ENCODE assay signal across 8 mouse cellular contexts in the genomic region with DNA sequence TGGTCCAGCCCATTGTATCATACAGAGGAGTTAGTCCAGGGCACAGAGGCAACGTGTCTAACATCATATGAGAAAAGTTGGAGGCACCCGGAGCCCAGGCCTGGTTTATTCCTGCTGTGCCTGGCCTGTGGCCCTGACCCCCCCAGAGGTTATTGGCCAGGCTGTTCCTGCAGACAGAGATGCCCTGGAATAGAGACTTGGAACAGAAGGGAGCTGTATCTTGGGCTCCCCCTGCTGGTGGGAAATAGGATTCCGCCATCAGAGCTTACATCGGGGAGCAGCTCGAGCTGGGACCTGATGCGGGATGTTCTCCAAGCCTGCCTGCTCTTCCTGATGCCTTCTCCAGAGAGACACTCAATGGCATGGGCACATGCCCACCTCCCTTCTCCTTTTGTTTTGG. TPM values are rescaled to one million over a fixed set of nuclear protein-coding genes. Genes with fewer than 3 reads are reported as not detected.
DNase-seq lines count a peak whose midpoint lies in the region; ATAC-seq lines count a peak whose summit lies in the region.

No protein-coding gene starts in this region.

- H3K9ac ChIP-seq in forebrain, embryonic 16.5 days (replicated peaks; ENCODE audit: low read depth, low read length), result no peak overlapping the region
- H3K9ac ChIP-seq in hindbrain, embryonic 14.5 days, result no peak overlapping the region

- 5% methylated on average over 6 of the region's 6 CpGs for WGBS in forebrain, embryonic 16.5 days
- 5% methylated on average over 6 of the region's 6 CpGs for WGBS in hindbrain, embryonic 14.5 days

- H3K4me1 ChIP-seq in forebrain, embryonic 16.5 days (replicated peaks; ENCODE audit: control insufficient read depth, insufficient read depth, low read length), result peaks cover 9% of the 10 kb centered on the region; the same call in 1 of the 2 replicates
- H3K4me1 ChIP-seq in hindbrain, embryonic 14.5 days (replicated peaks; ENCODE audit: control insufficient read depth, insufficient read depth, low read length), result peaks cover 13% of the 10 kb centered on the region; the same call in 1 of the 2 replicates

- no peak overlapping the region for H3K4me3 ChIP-seq in forebrain, embryonic 16.5 days (replicated peaks; ENCODE audit: low read length)
- H3K4me3 ChIP-seq in hindbrain, embryonic 14.5 days (replicated peaks; ENCODE audit: low read length), result no peak overlapping the region

- peak; percentile 97 for DNase-seq in NIH3T3 (ENCODE audit: low read depth)
- peak; percentile 89 to 94 for DNase-seq in cerebellum, adult 18-20 months
- DNase-seq in hindbrain, embryonic 14.5 days (ENCODE audit: low spot score), result peak; percentile 85
- peak; percentile 82 for DNase-seq in layer of hippocampus, postnatal 36 days
- DNase-seq in lung, postnatal 25 days (ENCODE audit: low spot score), result peak; percentile 91
- peak; percentile 81 for DNase-seq in right cerebral cortex, postnatal 25 days
- peak; percentile 84 to 85 for DNase-seq in urinary bladder, postnatal 36 days (ENCODE audit: low spot score in 2 of 2)

- H3K27me3 ChIP-seq in forebrain, embryonic 16.5 days (replicated peaks; ENCODE audit: control insufficient read depth, insufficient read depth, low read length), result peaks cover 11% of the 10 kb centered on the region
- H3K27me3 ChIP-seq in hindbrain, embryonic 14.5 days (ENCODE audit: control insufficient read depth, insufficient read depth, low read length), result peaks cover 18% of the 10 kb centered on the region

- no peak overlapping the region for H3K27ac ChIP-seq in forebrain, embryonic 16.5 days (ENCODE audit: low read length)
- no peak overlapping the region for H3K27ac ChIP-seq in hindbrain, embryonic 14.5 days

- no peak overlapping the region for H3K4me2 ChIP-seq in forebrain, embryonic 16.5 days (ENCODE audit: low read length)
- no peak overlapping the region for H3K4me2 ChIP-seq in hindbrain, embryonic 14.5 days (replicated peaks)

- no peaks in the 10 kb centered on the region for H3K9me3 ChIP-seq in forebrain, embryonic 16.5 days (ENCODE audit: control insufficient read depth, low read length)
- no peaks in the 10 kb centered on the region for H3K9me3 ChIP-seq in hindbrain, embryonic 14.5 days (ENCODE audit: control insufficient read depth, low read length)

- H3K36me3 ChIP-seq in forebrain, embryonic 16.5 days (ENCODE audit: control insufficient read depth, insufficient read depth), result no peaks in the 10 kb centered on the region
- no peaks in the 10 kb centered on the region for H3K36me3 ChIP-seq in hindbrain, embryonic 14.5 days (replicated peaks; ENCODE audit: control insufficient read depth, insufficient read depth)

- ATAC-seq in forebrain, embryonic 16.5 days, result peak; percentile 49; the same call in 1 of the 2 replicates
- 0 out of 2 replicates have a peak, but pooled peaks have one; percentile 16 for ATAC-seq in hindbrain, embryonic 14.5 days (ENCODE audit: low FRiP score)

RNA-seq across cellular contexts. Expression of gene Marveld1, which starts 4.8 kb away (rescaled TPM):
- 1.5 and 2.0 TPM in 2 replicates for polyA plus RNA-seq in forebrain, embryonic 16.5 days (2015; fragmentation: Nextera tagmentation; extraction: Ambion mirVana)
- 2.7 and 3.2 TPM in 2 replicates for polyA plus RNA-seq in hindbrain, embryonic 14.5 days (2014; fragmentation: Nextera tagmentation; extraction: Ambion mirVana)
- 1 to 10 TPM; 5.5 to 7.1 TPM for total RNA-seq in layer of hippocampus, postnatal 36 days (2021)

RNA-seq across cellular contexts. Expression of gene Zfyve27, which starts 11.8 kb away (rescaled TPM):
- polyA plus RNA-seq in forebrain, embryonic 16.5 days (2015; fragmentation: Nextera tagmentation; extraction: Ambion mirVana), result 65.4 and 78.7 TPM in 2 replicates
- polyA plus RNA-seq in hindbrain, embryonic 14.5 days (2014; fragmentation: Nextera tagmentation; extraction: Ambion mirVana), result 35.1 and 35.7 TPM in 2 replicates
- total RNA-seq in layer of hippocampus, postnatal 36 days (2021), result 100 to 1,000 TPM in 1 of 2 experiments, 10 to 100 TPM in 1; 88.2 to 105 TPM

RNA-seq across cellular contexts. Expression of gene Avpi1, which starts 23.1 kb away (rescaled TPM):
- 7.4 and 7.5 TPM in 2 replicates for polyA plus RNA-seq in forebrain, embryonic 16.5 days (2015; fragmentation: Nextera tagmentation; extraction: Ambion mirVana)
- polyA plus RNA-seq in hindbrain, embryonic 14.5 days (2014; fragmentation: Nextera tagmentation; extraction: Ambion mirVana), result 7.9 and 10.3 TPM in 2 replicates
- 10 to 100 TPM; 16.0 to 18.4 TPM for total RNA-seq in layer of hippocampus, postnatal 36 days (2021)

RNA-seq across cellular contexts. Expression of gene Sfrp5, which starts 50.1 kb away (rescaled TPM):
- 1.2 and 1.5 TPM in 2 replicates for polyA plus RNA-seq in forebrain, embryonic 16.5 days (2015; fragmentation: Nextera tagmentation; extraction: Ambion mirVana)
- polyA plus RNA-seq in hindbrain, embryonic 14.5 days (2014; fragmentation: Nextera tagmentation; extraction: Ambion mirVana), result 2.8 and 2.9 TPM in 2 replicates
- under 1 TPM; 0.17 to 0.20 TPM for total RNA-seq in layer of hippocampus, postnatal 36 days (2021)
